17 mouse cellular contexts compared by ENCODE assay signal in genomic region chr9:63052181-63052580, GRCm38 (mm10).
DNase-seq lines count a peak whose midpoint lies in the region; ATAC-seq and TF ChIP-seq lines count a peak whose summit lies in the region.
"Had no signal": no experiment of that assay in that cellular context is flagged by ENCODE, and none has a peak within 500 bp of the region (broad histone marks: within the 10 kb centered on the region; RNA-seq: fewer than 3 reads in every experiment).

No protein-coding gene starts in this region.

- intact Hi-C loops in heart, postnatal 25 days (cut with DNase I) = no loop called here

- TF ChIP-seq CTCF in liver, adult 2 months (IDR thresholded peaks at IDR 0.05; ENCODE audit: low read depth, low read length) = peak; percentile 29; the same call in 1 of the 2 replicates
- no peak for TF ChIP-seq CTCF in liver, postnatal 0 days (IDR thresholded peaks at IDR 0.05; ENCODE audit: low read depth)
- peak; percentile 43 for TF ChIP-seq CTCF in ES-Bruce4 (IDR thresholded peaks at IDR 0.05; ENCODE audit: low read depth, low read length)
- peak; percentile 20; the same call in 1 of the 2 replicates for TF ChIP-seq CTCF in small intestine, adult 2 months (IDR thresholded peaks at IDR 0.05; ENCODE audit: extremely low read depth, insufficient read length, insufficient replicate concordance, low read depth, low read length)

- H3K27me3 ChIP-seq in liver, adult 2 months (ENCODE audit: control insufficient read depth, insufficient read depth, low read length) = no peaks in the 10 kb centered on the region
- no peaks in the 10 kb centered on the region for H3K27me3 ChIP-seq in liver, postnatal 0 days (ENCODE audit: insufficient read depth, low read length)
- no peaks in the 10 kb centered on the region for H3K27me3 ChIP-seq in ES-Bruce4 (ENCODE audit: control insufficient read depth, insufficient read depth, low read length, poor library complexity, severe bottlenecking)
- H3K27me3 ChIP-seq in small intestine, adult 2 months (ENCODE audit: control insufficient read depth, insufficient read depth, low read length) = no peaks in the 10 kb centered on the region
- no peaks in the 10 kb centered on the region for H3K27me3 ChIP-seq in kidney, embryonic 16.5 days (ENCODE audit: insufficient read depth, low read length)

- no peak overlapping the region for H3K4me2 ChIP-seq in liver, postnatal 0 days (ENCODE audit: low read depth, low read length)
- H3K4me2 ChIP-seq in kidney, embryonic 16.5 days (replicated peaks; ENCODE audit: low read depth, low read length) = no peak overlapping the region

- H3K4me3 ChIP-seq in liver, adult 2 months (ENCODE audit: insufficient read depth, low read depth, low read length) = no peak overlapping the region
- H3K4me3 ChIP-seq in liver, postnatal 0 days (ENCODE audit: low read depth, low read length) = no peak overlapping the region
- H3K4me3 ChIP-seq in ES-Bruce4 (ENCODE audit: low read depth, low read length) = no peak overlapping the region
- H3K4me3 ChIP-seq in small intestine, adult 2 months (ENCODE audit: low read depth, low read length) = no peak overlapping the region
- H3K4me3 ChIP-seq in kidney, embryonic 16.5 days (ENCODE audit: low read length) = no peak overlapping the region
- H3K4me3 ChIP-seq: megakaryocyte, embryonic 14.5 days had no signal

- H3K9me3 ChIP-seq in liver, postnatal 0 days (ENCODE audit: low read length) = no peaks in the 10 kb centered on the region
- H3K9me3 ChIP-seq in ES-Bruce4 (replicated peaks; ENCODE audit: control insufficient read depth, insufficient read depth, low read length, poor library complexity, severe bottlenecking) = no peaks in the 10 kb centered on the region
- H3K9me3 ChIP-seq in kidney, embryonic 16.5 days (ENCODE audit: low read length) = no peaks in the 10 kb centered on the region
- H3K9me3 ChIP-seq: megakaryocyte, embryonic 14.5 days had no signal

- WGBS in liver, adult 2 months = 60% methylated on average over 4 of the region's 4 CpGs
- WGBS in liver, postnatal 0 days (ENCODE audit: insufficient replicate concordance) = 57% methylated on average over 4 of the region's 4 CpGs
- WGBS in small intestine, adult 2 months = 59% methylated on average over 4 of the region's 4 CpGs
- 63% methylated on average over 4 of the region's 4 CpGs for WGBS in kidney, embryonic 16.5 days

- no peak for ATAC-seq in liver, postnatal 0 days
- no peak for ATAC-seq in kidney, embryonic 16.5 days (ENCODE audit: low FRiP score, low TSS enrichment)
- ATAC-seq: forebrain, postnatal 0 days had no signal

- no peak for TF ChIP-seq POLR2A in liver, adult 2 months (IDR thresholded peaks at IDR 0.05; ENCODE audit: extremely low read depth, insufficient read depth, low read length)
- TF ChIP-seq POLR2A in ES-Bruce4 (IDR thresholded peaks at IDR 0.05; ENCODE audit: insufficient read depth, low read length) = no peak
- no peak for TF ChIP-seq POLR2A in small intestine, adult 2 months (IDR thresholded peaks at IDR 0.05; ENCODE audit: low read depth, low read length)

- no peak overlapping the region for H3K27ac ChIP-seq in liver, adult 2 months (replicated peaks; ENCODE audit: insufficient read depth, low read depth, low read length)
- no peak overlapping the region for H3K27ac ChIP-seq in liver, postnatal 0 days (ENCODE audit: low read depth)
- H3K27ac ChIP-seq in ES-Bruce4 (ENCODE audit: insufficient read depth, low read length) = no peak overlapping the region
- no peak overlapping the region for H3K27ac ChIP-seq in small intestine, adult 2 months (ENCODE audit: insufficient read depth, low read depth, low read length)
- no peak overlapping the region for H3K27ac ChIP-seq in kidney, embryonic 16.5 days (ENCODE audit: low read length)

- no peaks in the 10 kb centered on the region for H3K36me3 ChIP-seq in liver, adult 2 months (ENCODE audit: control insufficient read depth, insufficient read depth, low read length)
- H3K36me3 ChIP-seq in liver, postnatal 0 days (replicated peaks; ENCODE audit: insufficient read depth, low read length) = no peaks in the 10 kb centered on the region
- H3K36me3 ChIP-seq in ES-Bruce4 (ENCODE audit: control insufficient read depth, insufficient read depth, low read length, poor library complexity, severe bottlenecking) = no peaks in the 10 kb centered on the region
- H3K36me3 ChIP-seq in small intestine, adult 2 months (ENCODE audit: control insufficient read depth, insufficient read depth, low read length) = no peaks in the 10 kb centered on the region
- H3K36me3 ChIP-seq in kidney, embryonic 16.5 days (ENCODE audit: insufficient read depth, low read length) = no peaks in the 10 kb centered on the region

- H3K4me1 ChIP-seq in liver, adult 2 months (ENCODE audit: control insufficient read depth, insufficient read depth, low read length) = peaks cover 4% of the 10 kb centered on the region
- H3K4me1 ChIP-seq in liver, postnatal 0 days (ENCODE audit: insufficient read depth) = no peaks in the 10 kb centered on the region
- no peaks in the 10 kb centered on the region for H3K4me1 ChIP-seq in ES-Bruce4 (ENCODE audit: control insufficient read depth, insufficient read depth, low read length)
- H3K4me1 ChIP-seq in small intestine, adult 2 months (ENCODE audit: control insufficient read depth, insufficient read depth, insufficient read length, low read length) = no peaks in the 10 kb centered on the region
- no peaks in the 10 kb centered on the region for H3K4me1 ChIP-seq in kidney, embryonic 16.5 days (ENCODE audit: insufficient read depth, low read length)

- no peak for TF ChIP-seq EP300 in liver, postnatal 0 days (IDR thresholded peaks at IDR 0.05; ENCODE audit: low read depth)
- TF ChIP-seq EP300 in ES-Bruce4 (IDR thresholded peaks at IDR 0.05; ENCODE audit: insufficient read depth, low read depth, low read length) = no peak

- no peak overlapping the region for H3K9ac ChIP-seq in liver, adult 2 months (ENCODE audit: low read depth, low read length)
- no peak overlapping the region for H3K9ac ChIP-seq in liver, postnatal 0 days (replicated peaks)
- H3K9ac ChIP-seq in ES-Bruce4 (ENCODE audit: low read depth, poor library complexity, severe bottlenecking) = no peak overlapping the region
- H3K9ac ChIP-seq in kidney, embryonic 16.5 days (replicated peaks; ENCODE audit: low read length) = no peak overlapping the region
- H3K9ac ChIP-seq: forebrain, postnatal 0 days had no signal

- DNase-seq in liver, adult 2 months (ENCODE audit: extremely low read depth, low read depth, low spot score) = no peak
- DNase-seq in liver, postnatal 0 days = no peak
- peak; percentile 73 for DNase-seq in R1 (ENCODE audit: low read depth, low spot score)
- DNase-seq in heart, postnatal 25 days (ENCODE audit: low spot score) = no peak
- DNase-seq: adrenal gland, postnatal 10 days; cerebellum, postnatal 36 days; forebrain, postnatal 0 days; gastrocnemius, postnatal 14 days; heart, postnatal 14 days; kidney, postnatal 14 days; left cerebral cortex, postnatal 4 days; lung, adult 2 months; right cerebral cortex, postnatal 4 days had no signal

- H3K79me2 ChIP-seq in liver, adult 2 months (ENCODE audit: control insufficient read depth, insufficient read depth, low read length) = no peaks in the 10 kb centered on the region
